Mouse (Mus musculus) embryonic facial prominence, embryonic 11.5 days (tissue): Measurements from ENCODE around the gene Pak4. TPM values are rescaled to one million over a fixed set of nuclear protein-coding genes. Genes with fewer than 3 reads are reported as not detected.

ENCODE experiments used
- ATAC-seq: fragments of 200-750 bp; cut with Nextera tagmentation; replicated peaks from 2 replicates; pipeline ENCODE4 v1.8.0; 2017; ENCODE audit warnings: low read depth; ENCODE audit not compliant: insufficient number of reproducible peaks, low FRiP score, low TSS enrichment
- DNase-seq: peaks from one replicate; pipeline ENCODE4 v3.0.0-alpha.2; 2015; ENCODE audit warnings: low spot score
- H3K27ac ChIP-seq: fragments of 300-500 bp; sonication (generic); replicated peaks from 2 replicates; pipeline ENCODE4 v1.5.1; 2014; ENCODE audit warnings: mild to moderate bottlenecking, low read depth, low read length, control low read depth
- H3K27me3 ChIP-seq: fragments of 300-500 bp; sonication (generic); 2 replicates; pipeline ENCODE4 v1.6.1; 2014; ENCODE audit warnings: mild to moderate bottlenecking, low read length, moderate library complexity, mixed read lengths; ENCODE audit not compliant: control insufficient read depth, insufficient read depth
- H3K36me3 ChIP-seq: fragments of 300-500 bp; sonication (generic); replicated peaks from 2 replicates; pipeline ENCODE4 v1.6.1; 2014; ENCODE audit warnings: low read depth, mild to moderate bottlenecking, low read length, moderate library complexity, mixed read lengths; ENCODE audit not compliant: control insufficient read depth, insufficient read depth
- H3K4me1 ChIP-seq: fragments of 300-500 bp; sonication (generic); 2 replicates; pipeline ENCODE4 v1.6.1; 2014; ENCODE audit warnings: low read length, mixed read lengths; ENCODE audit not compliant: control insufficient read depth, insufficient read depth
- H3K4me2 ChIP-seq: fragments of 300-500 bp; sonication (generic); 2 replicates; pipeline ENCODE4 v1.6.1; 2014; ENCODE audit warnings: low read depth, mild to moderate bottlenecking, control low read depth, low read length, moderate library complexity
- H3K4me3 ChIP-seq: fragments of 300-500 bp; sonication (generic); 2 replicates; pipeline ENCODE4 v1.5.1; 2014; ENCODE audit warnings: low read depth, low read length, control low read depth
- H3K9ac ChIP-seq: fragments of 300-500 bp; sonication (generic); replicated peaks from 2 replicates; pipeline ENCODE4 v1.6.1; 2014; ENCODE audit warnings: mild to moderate bottlenecking, control low read depth, low read length
- H3K9me3 ChIP-seq: fragments of 300-500 bp; sonication (generic); replicated peaks from 2 replicates; pipeline ENCODE4 v1.6.1; 2016; ENCODE audit warnings: mild to moderate bottlenecking, low read length, inconsistent platforms, mixed read lengths; ENCODE audit not compliant: control insufficient read depth
- WGBS: fragments of 180-500 bp; shearing (Covaris S2); extraction: QIAGEN DNeasy Blood & Tissue Kit; methylation state at CpG from one replicate; pipeline ENCODE4 v1.1.7; 2014; 5-methylcytosine and 5-hydroxymethylcytosine counted together
- polyA plus RNA-seq: library from polyadenylated mRNA; unstranded; fragments of >200 nt; fragmentation: Nextera tagmentation; extraction: Ambion mirVana; gene quantifications from 2 replicates; pipeline ENCODE4 v1.2.1, GENCODE M21; 2014

The Pak4 gene
- polyA plus RNA-seq, 1 experiment from 2014 or later, result 25.6 TPM

- no peak for DNase-seq
- no peak for ATAC-seq
Observed at GRCm38 (mm10) chr7:28597277-28597570, 761 bp downstream of the Pak4 start.

GRCm38 (mm10) chr7:28596436-28597276 lies 1.3 kb downstream of the Pak4 start:
- DNase-seq, result peak; percentile 40
- no peak for ATAC-seq
- Histone ChIP-seq H3K4me3 (peak overlapping the region; percentile 65), H3K9ac (peak overlapping the region; percentile 61), H3K9me3 (no peaks in the 10 kb centered on the region), H3K4me2 (peak overlapping the region; percentile 74), H3K27me3 (no peaks in the 10 kb centered on the region), H3K4me1 (peaks cover 10% of the 10 kb centered on the region), H3K36me3 (no peaks in the 10 kb centered on the region), H3K27ac (no peak overlapping the region)
- WGBS, result 43% methylated on average over 20 of the region's 20 CpGs

More at GRCm38 (mm10) chr7:28597277-28597570, 761 bp downstream of the Pak4 start:
- H3K27me3 ChIP-seq, result no peaks in the 10 kb centered on the region
- peak overlapping the region; percentile 61 for H3K9ac ChIP-seq
- WGBS, result 11% methylated on average over 9 of the region's 9 CpGs
- no peaks in the 10 kb centered on the region for H3K9me3 ChIP-seq
- H3K4me1 ChIP-seq, result peaks cover 10% of the 10 kb centered on the region
- H3K4me2 ChIP-seq, result peak overlapping the region; percentile 74
- H3K27ac ChIP-seq, result no peak overlapping the region
- H3K4me3 ChIP-seq, result peak overlapping the region; percentile 65
- no peaks in the 10 kb centered on the region for H3K36me3 ChIP-seq

GRCm38 (mm10) chr7:28595751-28596435 lies 2.1 kb downstream of the Pak4 start:
- ATAC-seq, result no peak
- H3K4me3 ChIP-seq, result no peak overlapping the region; the same call in 1 of the 2 replicates
- H3K9me3 ChIP-seq, result no peaks in the 10 kb centered on the region
- no peak for DNase-seq
- WGBS, result 76% methylated on average over 8 of the region's 8 CpGs
- H3K9ac ChIP-seq, result no peak overlapping the region
- no peaks in the 10 kb centered on the region for H3K27me3 ChIP-seq
- no peaks in the 10 kb centered on the region for H3K36me3 ChIP-seq
- H3K4me1 ChIP-seq, result peaks cover 10% of the 10 kb centered on the region
- H3K27ac ChIP-seq, result no peak overlapping the region
- H3K4me2 ChIP-seq, result no peak overlapping the region; the same call in 1 of the 2 replicates

GRCm38 (mm10) chr7:28593206-28594111 lies 4.5 kb downstream of the Pak4 start:
- no peaks in the 10 kb centered on the region for H3K27me3 ChIP-seq
- no peak overlapping the region for H3K27ac ChIP-seq
- no peaks in the 10 kb centered on the region for H3K9me3 ChIP-seq
- H3K4me2 ChIP-seq, result no peak overlapping the region
- H3K4me1 ChIP-seq, result peaks cover 10% of the 10 kb centered on the region
- no peak overlapping the region; the same call in 1 of the 2 replicates for H3K9ac ChIP-seq
- WGBS, result 54% methylated on average over 14 of the region's 14 CpGs
- H3K36me3 ChIP-seq, result no peaks in the 10 kb centered on the region
- ATAC-seq (no peak), DNase-seq (no peak)
- H3K4me3 ChIP-seq, result no peak overlapping the region

- Histone ChIP-seq H3K9ac (no peak overlapping the region), H3K36me3 (no peaks in the 10 kb centered on the region), H3K4me3 (no peak overlapping the region), H3K4me1 (peaks cover 10% of the 10 kb centered on the region), H3K27ac (no peak overlapping the region), H3K27me3 (no peaks in the 10 kb centered on the region), H3K4me2 (no peak overlapping the region), H3K9me3 (no peaks in the 10 kb centered on the region)
- ATAC-seq (no peak), DNase-seq (no peak)
- WGBS, result 53% methylated on average over 1 of the region's 1 CpGs
Observed at GRCm38 (mm10) chr7:28591862-28592261, 6.1 kb downstream of the Pak4 start.

GRCm38 (mm10) chr7:28587644-28588043 lies 10.3 kb downstream of the Pak4 start:
- H3K27me3 ChIP-seq, result no peaks in the 10 kb centered on the region
- H3K9ac ChIP-seq, result 0 out of 2 replicates have a peak overlapping the region, but pooled peaks have one; percentile 13
- H3K4me3 ChIP-seq, result no peak overlapping the region
- no peaks in the 10 kb centered on the region for H3K36me3 ChIP-seq
- 0 out of 2 replicates have a peak overlapping the region, but pooled peaks have one; percentile 20 for H3K27ac ChIP-seq
- H3K4me2 ChIP-seq, result no peak overlapping the region
- DNase-seq (no peak), ATAC-seq (peak; percentile 21; the same call in 1 of the 2 replicates)
- H3K4me1 ChIP-seq, result peaks cover 2% of the 10 kb centered on the region
- H3K9me3 ChIP-seq, result no peaks in the 10 kb centered on the region

GRCm38 (mm10) chr7:28586663-28587411 lies 11.1 kb downstream of the Pak4 start:
- no peaks in the 10 kb centered on the region; the same call in none of the 2 replicates for H3K4me1 ChIP-seq
- H3K9ac ChIP-seq, result no peak overlapping the region
- H3K27ac ChIP-seq, result no peak overlapping the region

More at GRCm38 (mm10) chr7:28586663-28587411, 11.1 kb downstream of the Pak4 start:
- ATAC-seq (0 out of 2 replicates have a peak, but pooled peaks have one; percentile 5), DNase-seq (no peak)
- no peak overlapping the region for H3K4me3 ChIP-seq
- no peaks in the 10 kb centered on the region for H3K36me3 ChIP-seq
- 64% methylated on average over 6 of the region's 6 CpGs for WGBS
- no peaks in the 10 kb centered on the region for H3K9me3 ChIP-seq
- H3K27me3 ChIP-seq, result no peaks in the 10 kb centered on the region
- no peak overlapping the region for H3K4me2 ChIP-seq
